Mouse (Mus musculus) spleen, postnatal 36 days (tissue): ENCODE measurements at regions not wholly inside any gene's neighbourhood (a gene's known extent, or its start where the extent isn't known, plus 50 kb on each side); places are given as distances from the start of the nearest gene placed in this dataset.

ENCODE experiments used
- DNase-seq, 2 experiments: peaks; one replicate each; pipeline ENCODE4 v3.0.0; 2022; ENCODE audit warnings: low spot score in 2 of 2, mixed read lengths in 1 of 2

DNA sequence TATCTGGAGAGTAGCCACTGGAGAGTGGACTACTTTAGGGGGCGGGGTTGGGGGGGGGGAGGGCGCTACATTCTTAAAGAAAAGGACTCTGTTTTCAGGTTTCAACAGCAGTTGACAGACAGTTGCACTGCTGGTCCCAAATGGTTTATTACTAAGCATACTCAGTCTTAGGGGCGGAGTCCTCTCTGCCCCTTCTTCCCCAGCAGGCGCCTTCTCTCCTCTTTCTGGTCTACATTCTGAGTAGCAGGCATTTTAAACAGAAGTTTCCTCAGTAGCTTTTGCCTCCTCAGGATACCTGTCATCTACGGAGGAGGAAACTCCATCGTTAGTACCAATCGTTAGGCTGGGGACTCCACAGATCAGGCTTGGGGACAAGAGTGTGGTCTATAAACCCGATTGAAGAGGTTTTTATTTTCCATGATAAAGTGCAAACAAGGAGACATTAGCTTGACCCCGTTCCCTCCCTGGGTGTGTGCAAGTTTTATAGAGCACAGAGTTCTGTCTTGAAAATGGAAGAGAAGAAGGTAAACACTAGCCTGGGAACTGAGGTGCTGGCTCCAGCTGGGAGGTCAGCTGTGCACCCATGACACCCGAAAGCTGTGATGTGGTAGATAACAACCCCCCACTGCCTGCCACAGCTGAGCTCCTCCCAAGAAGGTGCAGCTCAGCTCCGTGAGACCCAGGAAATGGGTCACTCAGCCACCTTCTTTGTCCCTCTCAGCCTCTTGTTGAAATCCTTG lies 107.8 kb downstream of the Btg1 start:
- DNase-seq = peak; percentile 56 to 63

DNA sequence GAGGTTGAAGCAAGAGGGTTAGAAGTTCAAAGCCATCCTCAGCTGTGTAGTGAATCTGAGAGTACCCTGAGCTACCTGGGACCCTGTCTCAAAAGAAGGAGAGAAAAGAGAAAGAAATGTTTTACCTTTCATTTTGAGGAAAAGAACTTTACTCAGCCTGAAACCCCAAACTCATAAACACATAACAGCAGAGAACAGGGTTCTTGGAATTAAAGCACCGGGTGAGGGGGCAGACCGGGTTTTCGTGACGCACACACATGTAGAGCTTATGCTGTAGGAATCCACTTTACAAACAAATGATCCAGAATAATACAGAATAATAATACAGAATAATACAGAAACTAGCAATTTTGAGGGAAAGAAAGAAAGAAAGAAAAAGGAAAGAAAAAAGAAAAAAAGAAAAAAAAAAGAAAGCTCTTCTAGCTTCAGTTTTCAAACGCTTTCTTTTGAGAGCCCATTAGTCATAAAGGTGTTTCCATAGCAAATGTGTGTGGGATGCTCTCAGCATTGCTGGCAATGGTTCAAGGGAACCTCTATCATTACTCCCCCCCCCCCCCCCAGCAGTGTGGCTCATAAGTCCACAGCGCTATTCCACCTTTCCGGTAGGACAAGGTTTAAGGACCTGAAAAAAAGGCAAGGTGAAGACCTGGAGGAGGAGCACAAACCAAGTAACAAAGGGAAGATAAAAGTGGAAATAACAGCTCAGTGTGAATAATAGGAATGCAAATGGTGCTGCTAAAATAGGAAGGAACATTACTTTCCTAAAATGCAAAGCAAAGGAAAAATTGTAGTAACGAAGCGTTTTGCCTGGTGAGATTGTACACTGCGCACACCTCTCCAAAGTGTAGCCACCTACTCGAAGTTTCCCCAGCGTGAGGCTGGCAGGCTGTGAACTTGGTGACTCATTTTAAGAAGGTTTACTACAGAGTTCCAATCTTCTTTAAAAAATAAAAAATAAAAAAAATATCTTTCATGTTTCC lies 110.3 kb downstream of the Btg1 start:
- no peak for DNase-seq

DNA sequence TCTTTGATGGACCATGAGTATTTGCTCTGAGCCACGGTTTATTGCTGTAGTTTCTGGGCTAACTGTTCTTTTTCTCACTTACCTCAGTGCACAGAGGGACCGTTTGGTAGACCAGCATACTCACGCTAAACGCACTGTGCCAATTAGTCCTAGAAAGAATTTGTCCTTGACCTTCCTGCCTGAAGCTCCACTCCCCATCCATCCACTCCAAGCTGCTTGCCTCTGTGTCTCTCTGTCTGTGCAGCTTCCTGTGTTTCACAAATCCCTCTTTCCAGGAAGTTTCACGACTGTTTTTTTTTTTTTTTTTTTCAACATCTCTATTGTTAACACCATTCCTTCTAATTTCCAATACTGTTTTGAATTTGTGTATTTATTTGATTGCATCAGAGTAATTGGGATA lies 116.8 kb downstream of the Btg1 start:
- no peak for DNase-seq

DNA sequence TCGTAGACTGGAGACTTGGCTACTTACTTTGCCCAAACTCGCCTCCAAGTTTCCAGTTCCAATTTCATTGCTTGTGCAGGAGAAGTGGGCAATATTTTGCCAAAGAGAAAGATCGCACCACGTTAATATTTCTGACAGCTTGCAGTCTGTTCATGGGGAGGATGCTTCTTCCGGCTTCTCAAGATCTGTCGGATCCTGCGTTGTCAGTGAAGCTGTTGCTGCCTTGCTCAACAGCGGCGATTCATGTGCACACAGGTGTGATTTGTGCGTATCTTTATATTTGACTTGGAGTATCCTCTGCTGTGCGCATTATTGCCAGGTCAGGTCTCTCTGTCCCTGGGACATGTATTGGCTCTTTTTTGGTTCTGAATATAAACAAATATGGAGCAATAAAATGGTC lies 118.3 kb downstream of the Btg1 start:
- no peak for DNase-seq

DNA sequence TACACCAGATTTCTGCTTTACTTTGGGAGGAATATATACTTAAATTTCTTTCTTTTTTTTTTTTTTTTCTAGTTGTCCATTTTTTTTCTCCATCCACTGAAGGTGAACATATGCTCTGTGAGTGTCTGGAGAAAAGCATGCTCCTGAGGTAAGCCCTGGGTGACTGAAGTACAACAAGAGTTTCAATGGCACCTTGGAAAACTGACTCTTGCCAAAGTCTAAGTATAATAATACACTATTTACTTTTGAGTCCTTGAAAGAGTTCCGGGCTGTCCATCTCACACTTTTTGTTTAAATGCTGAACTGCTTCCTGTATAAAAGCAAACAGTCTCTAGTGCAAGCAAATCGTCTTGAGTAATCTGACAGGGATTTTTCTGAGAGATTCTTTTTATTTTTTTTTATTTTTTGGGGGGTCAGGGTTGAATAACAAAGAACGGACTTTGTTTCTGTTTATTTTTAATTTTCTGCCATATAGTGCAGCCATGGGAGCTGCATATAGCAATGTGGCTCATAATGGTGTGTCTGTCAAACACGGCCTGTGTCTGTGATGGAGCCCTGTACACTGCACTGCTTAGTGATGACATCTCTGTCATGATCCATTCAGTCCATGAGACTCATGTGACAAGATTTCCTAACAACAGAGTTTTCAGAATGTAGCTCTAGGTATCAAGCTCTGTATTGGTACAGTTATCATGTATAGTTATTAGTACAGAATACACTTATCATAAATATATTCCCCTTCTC lies 119.3 kb downstream of the Btg1 start:
- DNase-seq = no peak

DNA sequence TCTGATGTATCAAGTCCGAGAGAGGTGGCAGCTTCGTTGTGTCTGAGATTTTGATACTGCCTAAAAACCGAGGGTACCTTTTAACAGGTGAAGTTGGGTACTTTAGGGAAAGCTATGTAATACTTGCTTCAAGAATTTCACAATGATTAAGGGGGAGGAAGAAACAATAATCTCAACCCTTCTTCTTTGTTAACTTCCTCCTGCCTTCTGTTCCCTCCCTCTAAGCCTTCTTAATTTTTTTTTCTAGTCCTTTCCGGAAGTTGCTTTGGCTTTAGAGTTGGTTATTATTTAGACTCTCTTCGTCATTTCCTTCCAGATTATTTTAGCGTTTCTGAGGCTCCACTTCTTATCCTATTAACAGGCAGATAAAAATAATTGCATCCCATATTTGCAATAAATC lies 121.2 kb downstream of the Btg1 start:
- DNase-seq = no peak

DNA sequence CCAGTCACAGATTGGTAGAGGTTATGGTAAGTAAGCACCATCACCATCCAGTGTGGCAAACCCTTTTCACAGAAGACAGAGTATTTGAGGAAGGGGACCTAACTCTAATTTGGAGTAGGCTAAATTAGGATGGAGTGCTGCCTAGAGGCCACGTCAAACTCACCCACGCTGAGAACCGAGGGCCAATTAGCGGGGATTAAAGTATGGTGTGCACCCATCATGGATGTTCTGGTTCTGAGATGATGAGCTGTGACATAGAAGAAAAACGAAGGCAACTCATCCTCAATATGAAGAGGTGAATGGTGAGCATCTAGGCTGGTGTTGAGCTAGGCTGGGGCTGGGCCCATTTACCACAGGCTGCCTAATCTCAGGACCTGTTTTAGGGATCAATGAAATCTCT lies 121.8 kb downstream of the Btg1 start:
- DNase-seq = no peak

DNA sequence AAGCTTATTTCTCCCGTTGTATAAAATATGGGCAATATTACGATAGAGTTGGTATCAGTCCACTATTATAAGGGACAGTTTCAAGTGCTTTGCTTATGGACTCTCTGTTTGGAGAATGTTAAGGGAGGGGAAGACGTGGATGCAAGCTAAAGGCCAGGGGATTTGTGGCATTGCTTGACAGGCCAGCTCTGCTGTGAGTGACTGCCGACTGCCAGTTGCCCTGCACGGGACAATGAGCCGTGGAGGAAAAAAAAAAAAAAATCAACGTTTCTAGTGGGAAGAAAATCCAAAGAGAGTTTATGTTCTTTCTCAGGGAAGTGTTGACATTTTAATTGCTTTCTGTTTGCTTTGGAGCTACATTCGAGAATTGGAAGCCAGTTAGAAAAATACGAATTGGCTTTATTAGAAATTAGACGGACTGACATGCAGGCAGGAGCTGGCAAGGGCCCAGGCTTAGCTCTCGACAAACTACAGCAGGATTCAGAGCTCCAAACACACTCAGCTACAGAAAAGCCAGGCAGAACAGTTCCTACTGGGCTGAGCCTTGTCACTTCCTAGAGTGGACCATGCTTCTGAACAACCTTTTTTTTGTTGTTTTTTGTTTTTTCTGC lies 127.5 kb downstream of the Btg1 start:
- no peak for DNase-seq

DNA sequence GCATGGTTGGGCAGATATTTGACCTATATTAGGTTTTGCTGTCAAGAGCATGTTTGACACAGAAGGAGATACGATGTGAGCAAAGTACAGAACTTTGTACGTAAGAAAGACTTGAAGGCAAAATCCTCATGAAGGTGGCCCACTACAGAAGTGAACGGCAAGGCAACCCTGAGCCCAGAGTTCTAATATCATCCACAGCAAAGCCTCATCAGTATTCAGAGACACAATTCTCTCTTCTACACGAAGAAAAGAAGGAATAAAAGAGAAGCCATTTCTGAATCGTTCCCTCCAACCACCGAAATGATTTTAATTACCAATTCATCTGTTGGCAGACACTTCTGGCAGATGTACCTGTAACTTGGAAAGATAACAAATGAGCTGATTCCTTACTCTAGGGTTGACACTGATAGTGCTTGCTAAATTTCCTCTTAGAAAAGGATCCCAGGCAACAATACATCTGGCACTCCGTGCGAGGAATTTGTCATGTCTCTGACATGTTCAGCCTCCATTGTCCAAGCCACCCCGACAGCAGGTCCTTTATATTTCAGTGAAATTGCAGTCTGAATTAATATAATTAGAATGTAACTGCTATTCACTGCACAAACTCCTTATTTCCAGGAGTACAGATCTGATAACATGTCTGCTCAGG lies 130.3 kb downstream of the Btg1 start:
- DNase-seq = no peak

DNA sequence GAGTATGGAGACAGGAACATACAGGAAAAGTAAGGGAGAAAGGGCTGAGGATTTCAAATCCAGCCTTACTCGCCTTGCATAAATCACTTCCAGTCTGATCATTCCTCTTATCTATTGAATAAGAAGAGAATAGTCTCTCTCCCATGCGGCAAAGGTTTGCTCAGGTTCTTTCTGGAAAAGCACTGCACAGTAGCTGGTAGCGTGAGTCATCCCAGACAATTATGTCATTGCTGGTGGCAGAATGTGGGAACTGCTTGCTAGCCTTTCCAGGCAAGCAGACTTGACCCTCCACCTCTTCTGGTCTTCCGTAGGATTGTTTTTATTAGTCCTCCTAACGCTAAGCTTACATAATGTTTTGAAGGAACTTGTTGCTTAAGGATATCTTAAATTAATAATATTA lies 134.1 kb downstream of the Btg1 start:
- DNase-seq = no peak

DNA sequence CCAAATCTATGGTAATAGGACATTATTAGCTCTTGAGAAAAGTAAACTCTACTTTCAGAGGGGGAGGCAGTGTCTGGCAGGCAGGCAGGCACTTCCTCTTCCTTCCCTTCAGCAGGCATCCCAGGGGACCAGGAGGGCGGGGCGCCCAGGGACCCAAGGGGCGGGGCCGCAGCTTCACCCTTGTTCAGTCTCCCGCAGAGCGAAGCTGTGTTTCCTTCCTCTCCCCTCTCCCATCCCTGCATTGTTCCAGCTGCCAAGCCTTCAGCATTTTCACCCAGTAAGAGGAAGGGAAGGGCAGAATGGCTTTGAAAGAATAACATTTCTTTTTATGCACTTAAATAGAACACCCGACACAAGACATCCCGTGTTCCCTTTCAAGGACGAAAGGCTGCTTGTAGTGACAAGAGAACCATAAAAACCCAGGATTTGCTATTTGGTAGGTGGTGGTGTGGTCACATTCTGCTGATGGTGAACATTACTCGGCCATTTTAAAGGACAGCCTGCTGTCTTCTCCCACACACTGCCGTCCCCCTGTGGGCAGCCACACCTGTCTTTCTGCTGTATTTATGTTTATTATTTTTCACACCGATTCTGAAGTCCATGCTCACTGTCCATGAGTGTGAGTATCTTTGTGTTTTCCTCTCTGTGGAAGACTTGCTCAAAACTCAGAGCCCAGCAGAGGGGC lies 134.9 kb downstream of the Btg1 start:
- peak; percentile 96 for DNase-seq

DNA sequence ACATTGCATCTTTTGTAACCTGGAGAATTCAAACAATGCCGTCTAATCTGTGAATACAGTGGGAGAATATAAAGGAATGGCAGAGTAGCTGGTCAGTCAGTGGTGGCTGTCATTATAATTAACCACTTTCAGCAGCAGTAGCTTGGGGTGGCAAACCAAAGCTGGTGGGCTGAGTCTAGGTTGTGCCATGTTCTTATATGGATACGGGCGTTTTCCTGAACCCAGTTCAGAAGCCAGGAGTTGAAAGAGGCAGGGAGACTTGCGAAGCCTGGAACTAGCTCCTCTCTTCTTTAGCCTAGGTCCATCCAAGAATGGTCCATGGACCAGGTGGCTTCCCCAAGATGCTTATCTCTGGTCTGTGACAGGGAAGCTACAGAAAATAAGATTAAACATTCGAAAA lies 135.7 kb downstream of the Btg1 start:
- no peak for DNase-seq

DNA sequence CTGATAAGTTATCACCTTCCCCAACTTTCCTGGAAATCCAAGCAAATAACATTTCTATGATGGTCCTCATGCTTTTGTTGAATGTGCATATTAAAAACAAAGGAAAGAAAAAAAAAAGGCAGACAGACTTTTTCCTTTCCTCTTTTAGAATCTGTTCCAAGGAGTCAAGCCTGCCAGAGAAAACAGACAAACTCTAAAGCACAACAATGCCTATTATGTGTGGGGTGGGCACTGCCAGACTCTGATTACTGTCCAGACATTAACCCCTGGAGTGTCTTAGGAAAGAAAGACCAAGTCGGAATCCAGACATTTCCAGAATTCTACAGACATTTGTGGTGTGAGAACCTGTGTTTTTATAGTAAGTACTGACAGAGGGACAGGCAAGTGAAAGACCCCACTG lies 136.7 kb downstream of the Btg1 start:
- no peak for DNase-seq

DNA sequence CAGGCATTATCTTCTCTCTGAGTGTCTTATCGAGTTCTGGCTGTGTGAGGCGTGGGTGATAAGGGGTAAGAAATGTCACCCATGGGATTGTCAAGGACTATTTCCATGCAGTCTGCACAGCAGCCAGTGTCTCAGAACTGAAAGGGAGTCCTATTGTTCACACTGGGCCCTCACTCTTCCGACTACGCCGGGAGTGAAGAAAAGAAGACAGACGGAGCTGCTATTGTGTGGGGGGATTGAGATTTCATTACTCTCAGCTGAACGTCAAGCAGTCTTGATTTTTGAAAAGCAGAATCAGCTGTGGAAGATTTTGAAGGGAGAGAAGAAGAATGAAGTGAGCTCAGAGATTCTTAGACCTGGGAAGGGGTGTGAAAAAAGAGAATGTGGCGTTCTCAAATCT lies 138.9 kb downstream of the Btg1 start:
- DNase-seq = no peak

DNA sequence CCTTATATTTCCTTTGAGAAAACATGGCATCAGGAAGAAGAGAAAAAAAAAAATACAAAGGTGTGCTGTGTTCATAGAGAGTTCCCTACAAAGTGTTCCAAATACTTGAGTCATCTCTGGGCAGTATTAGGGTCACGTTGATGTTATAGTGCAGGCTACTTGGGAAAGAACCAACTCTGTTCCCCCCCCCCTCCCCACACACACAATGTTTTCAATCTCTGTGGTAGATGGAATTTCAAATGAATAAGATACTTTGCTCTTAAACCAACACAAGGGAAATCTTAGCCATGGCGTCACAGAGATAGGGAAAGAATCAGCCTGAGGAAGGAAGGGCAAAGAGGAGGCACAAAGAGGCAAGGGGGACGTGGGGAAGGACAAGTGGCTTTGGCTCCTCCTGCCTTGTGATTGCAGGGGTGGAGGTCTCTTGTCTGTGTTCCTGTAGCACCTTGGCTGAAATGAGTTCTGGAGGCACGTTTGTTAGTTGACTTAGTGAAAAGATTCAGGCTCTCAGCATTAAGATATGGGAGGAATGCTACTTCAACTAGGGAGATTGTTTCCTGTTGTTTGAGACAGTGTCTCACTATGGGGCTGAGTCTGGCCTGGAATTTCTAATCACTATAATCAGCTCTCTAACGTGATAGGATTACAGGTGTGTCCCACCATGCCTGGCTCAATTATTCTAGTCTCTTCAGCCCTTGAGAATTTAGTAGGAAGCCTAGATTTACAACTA lies 139.7 kb downstream of the Btg1 start:
- DNase-seq = no peak

DNA sequence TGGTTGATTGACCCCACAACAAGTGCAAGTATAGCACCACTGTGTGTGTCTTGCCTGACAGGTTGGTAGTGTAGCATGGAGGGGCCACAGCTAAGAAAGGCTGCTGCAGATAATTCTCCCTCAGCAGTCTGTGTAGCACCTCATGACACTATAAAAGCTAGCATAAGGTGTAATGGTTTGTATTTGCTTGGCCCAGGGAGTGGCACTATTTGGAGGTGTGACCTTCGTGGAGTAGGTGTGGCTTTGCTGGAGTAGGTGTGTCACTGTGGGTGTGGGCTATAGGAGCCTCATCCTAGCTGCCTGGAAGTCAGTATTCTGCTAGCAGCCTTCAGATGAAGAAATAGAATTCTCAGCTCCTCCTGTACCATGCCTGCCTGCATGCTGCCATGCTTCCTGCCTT lies 140.5 kb downstream of the Btg1 start:
- DNase-seq = no peak

DNA sequence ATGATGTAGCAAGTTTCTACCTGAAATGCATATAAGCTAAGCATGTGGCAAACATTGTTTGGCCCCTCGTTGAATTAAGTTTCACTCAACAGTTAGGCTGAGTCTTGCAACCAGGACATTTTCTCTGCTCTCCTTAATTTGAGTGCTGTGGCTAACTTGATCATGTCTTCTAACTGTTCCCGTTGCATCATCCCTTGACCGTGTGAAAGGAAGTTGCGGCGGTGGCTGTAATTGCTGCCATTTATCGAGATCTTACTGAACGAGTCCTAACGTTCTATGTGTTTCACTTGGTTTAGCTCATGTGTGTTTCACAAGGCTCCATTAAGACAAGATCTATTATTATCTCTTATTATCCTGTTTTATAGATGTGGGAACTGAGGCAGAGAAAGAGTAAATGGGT lies 144.8 kb downstream of the Btg1 start:
- no peak for DNase-seq

DNA sequence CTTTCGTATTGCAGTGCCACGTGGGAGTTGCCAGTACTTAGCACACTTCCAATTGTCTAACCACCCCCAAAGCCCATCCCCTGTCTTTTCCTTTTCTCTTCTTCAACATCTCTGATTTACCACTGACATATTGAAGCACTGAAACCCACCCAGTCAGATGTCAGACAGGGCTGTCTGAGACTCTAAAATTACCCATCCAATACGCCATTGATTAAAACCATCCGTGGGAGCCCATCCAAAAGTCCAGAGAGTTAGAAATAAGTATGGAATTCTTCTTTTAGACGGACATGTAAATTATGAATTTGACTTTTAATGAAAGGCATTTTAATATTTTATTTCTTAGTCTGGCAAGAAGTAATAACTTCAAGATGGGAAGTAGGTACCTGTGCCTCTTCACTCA lies 148.8 kb downstream of the Btg1 start:
- no peak for DNase-seq

DNA sequence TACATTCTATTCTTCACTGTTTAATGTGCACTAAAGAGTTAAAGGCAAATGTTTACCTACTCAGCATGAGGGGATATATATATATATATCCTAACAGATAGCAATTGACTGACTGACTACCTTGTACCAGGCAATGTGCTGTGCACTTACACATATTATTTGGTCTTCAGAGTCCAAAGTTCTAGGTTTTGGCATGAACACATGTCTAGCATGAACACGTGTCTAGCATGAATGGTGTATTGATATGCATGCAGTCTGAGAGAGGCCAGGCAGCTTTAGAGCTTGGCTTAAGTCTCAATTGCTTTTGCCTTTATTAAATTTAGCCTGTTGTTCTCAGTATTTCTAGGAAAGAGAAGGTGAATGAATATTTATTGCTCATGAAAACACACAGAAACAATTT lies 161.4 kb downstream of the Btg1 start:
- DNase-seq = no peak

DNA sequence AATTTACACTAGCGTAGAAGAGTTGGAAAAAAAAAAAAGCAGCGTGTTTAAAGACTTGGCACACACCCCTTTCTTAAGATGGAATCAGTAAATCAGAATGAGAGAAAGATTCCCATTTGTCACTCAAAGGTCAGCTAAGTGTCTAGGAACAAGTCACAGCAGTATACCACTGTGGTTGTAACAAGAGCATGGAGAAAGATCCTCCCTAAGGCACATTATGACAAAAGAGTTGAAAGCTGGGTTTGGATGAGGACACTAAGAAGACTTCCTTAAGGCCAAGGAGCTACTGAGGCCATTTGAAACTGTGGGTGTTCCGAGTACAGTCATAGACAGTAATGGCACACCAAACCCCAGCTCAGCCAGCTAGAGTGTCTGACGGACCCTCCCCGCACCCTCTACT lies 167.2 kb downstream of the Btg1 start:
- DNase-seq = no peak
